17 mouse cellular contexts compared by ENCODE assay signal in genomic region chr1:93009196-93009595, GRCm38 (mm10). TPM values are rescaled to one million over a fixed set of nuclear protein-coding genes. Genes with fewer than 3 reads are reported as not detected.
DNase-seq lines count a peak whose midpoint lies in the region; ATAC-seq and TF ChIP-seq lines count a peak whose summit lies in the region.
"Had no signal": no experiment of that assay in that cellular context is flagged by ENCODE, and none has a peak within 500 bp of the region (broad histone marks: within the 10 kb centered on the region; RNA-seq: fewer than 3 reads in every experiment).

No protein-coding gene starts in this region.

- H3K27me3 ChIP-seq in lung, embryonic 14.5 days (ENCODE audit: insufficient read depth, low read length): no peaks in the 10 kb centered on the region
- H3K27me3 ChIP-seq in embryonic facial prominence, embryonic 10.5 days (replicated peaks; ENCODE audit: low read depth, poor library complexity, severe bottlenecking): no peaks in the 10 kb centered on the region
- H3K27me3 ChIP-seq: forebrain, embryonic 12.5 days had no signal

- 53% methylated on average over 4 of the region's 4 CpGs for WGBS in lung, embryonic 14.5 days
- 79% methylated on average over 4 of the region's 4 CpGs for WGBS in embryonic facial prominence, embryonic 10.5 days

- no peak for ATAC-seq in lung, embryonic 14.5 days (ENCODE audit: insufficient read depth)

- no peak overlapping the region for H3K4me3 ChIP-seq in lung, embryonic 14.5 days (ENCODE audit: low read depth, low read length)
- H3K4me3 ChIP-seq in embryonic facial prominence, embryonic 10.5 days: no peak overlapping the region
- H3K4me3 ChIP-seq: forebrain, embryonic 12.5 days had no signal

- H3K9ac ChIP-seq in lung, embryonic 14.5 days: no peak overlapping the region
- H3K9ac ChIP-seq: forebrain, embryonic 12.5 days; hindbrain, embryonic 14.5 days had no signal

- H3K9me3 ChIP-seq in lung, embryonic 14.5 days (ENCODE audit: low read depth, low read length): no peaks in the 10 kb centered on the region
- no peaks in the 10 kb centered on the region for H3K9me3 ChIP-seq in embryonic facial prominence, embryonic 10.5 days
- H3K9me3 ChIP-seq: forebrain, embryonic 12.5 days; megakaryocyte, embryonic 14.5 days had no signal

- no peaks in the 10 kb centered on the region for H3K4me1 ChIP-seq in lung, embryonic 14.5 days (ENCODE audit: insufficient read depth)
- H3K4me1 ChIP-seq in embryonic facial prominence, embryonic 10.5 days: no peaks in the 10 kb centered on the region
- H3K4me1 ChIP-seq: forebrain, embryonic 12.5 days had no signal

- no peak for TF ChIP-seq CTCF in lung, embryonic 14.5 days (IDR thresholded peaks at IDR 0.05; ENCODE audit: low read depth)

- intact Hi-C loops in heart, postnatal 14 days (cut with DNase I): no loop called here

- H3K36me3 ChIP-seq in lung, embryonic 14.5 days (ENCODE audit: insufficient read depth): no peaks in the 10 kb centered on the region
- no peaks in the 10 kb centered on the region for H3K36me3 ChIP-seq in embryonic facial prominence, embryonic 10.5 days (replicated peaks)
- H3K36me3 ChIP-seq: forebrain, embryonic 12.5 days had no signal

- peak; percentile 30 for DNase-seq in lung, embryonic 14.5 days
- no peak for DNase-seq in lung, adult 18-20 months
- DNase-seq in adrenal gland, adult 8-10 months: peak; percentile 94
- DNase-seq in heart, postnatal 14 days: peak; percentile 29 to 38
- DNase-seq in lung, postnatal 14 days: peak; percentile 11
- no peak for DNase-seq in layer of hippocampus, adult 9-11 months
- DNase-seq in embryonic facial prominence, embryonic 10.5 days (ENCODE audit: low spot score): no peak
- DNase-seq in thymus, postnatal 10 days (ENCODE audit: low spot score in 2 of 2): no peak
- DNase-seq: gastrocnemius, postnatal 10 days; right cerebral cortex, postnatal 25 days had no signal

- no peak overlapping the region for H3K27ac ChIP-seq in lung, embryonic 14.5 days (ENCODE audit: low read depth)
- H3K27ac ChIP-seq in embryonic facial prominence, embryonic 10.5 days (replicated peaks): no peak overlapping the region
- H3K27ac ChIP-seq: forebrain, embryonic 12.5 days; hindbrain, embryonic 14.5 days had no signal

- H3K4me2 ChIP-seq in lung, embryonic 14.5 days: no peak overlapping the region
- H3K4me2 ChIP-seq: forebrain, embryonic 12.5 days; hindbrain, embryonic 14.5 days had no signal

RNA-seq across cellular contexts. Expression of gene Aqp12, which starts 3.1 kb away (rescaled TPM):
- not detected in 2 replicates for polyA plus RNA-seq in lung, embryonic 14.5 days (2014; fragmentation: Nextera tagmentation; extraction: Ambion mirVana)
- under 1 TPM in 1 of 4 experiments, not detected in 3; 0.87 TPM for total RNA-seq in adrenal gland, adult 8-10 months (2022)
- not detected for total RNA-seq in heart, postnatal 14 days (2021)
- polyA plus RNA-seq in embryonic facial prominence, embryonic 10.5 days (2016; fragmentation: Nextera tagmentation; extraction: Ambion mirVana): not detected in 2 replicates
- total RNA-seq: gastrocnemius, postnatal 10 days; layer of hippocampus, postnatal 14 days had no signal
- polyA plus RNA-seq: embryonic facial prominence, embryonic 11.5 days; forebrain, embryonic 12.5 days; hindbrain, embryonic 14.5 days; limb, embryonic 14.5 days; stomach, embryonic 14.5 days had no signal

RNA-seq across cellular contexts. Expression of gene Gpr35, which starts 58.5 kb away (rescaled TPM):
- polyA plus RNA-seq in lung, embryonic 14.5 days (2014; fragmentation: Nextera tagmentation; extraction: Ambion mirVana): 0.19 and 0.50 TPM in 2 replicates
- total RNA-seq in adrenal gland, adult 8-10 months (2022): 1 to 10 TPM in 1 of 4 experiments, under 1 TPM in 3; 0.58 to 1.8 (median 0.87) TPM
- under 1 TPM; 0.48 to 0.61 TPM for total RNA-seq in heart, postnatal 14 days (2021)
- polyA plus RNA-seq in embryonic facial prominence, embryonic 10.5 days (2016; fragmentation: Nextera tagmentation; extraction: Ambion mirVana): 0.13 and 0.19 TPM in 2 replicates

Comparison
In these comparisons a context has a peak if more than half of its experiments do, and no peak if none do; other contexts are left out.
1. DNase-seq: peak in lung, embryonic 14.5 days (single experiment), adrenal gland, adult 8-10 months (single experiment), heart, postnatal 14 days (2 of 2) and lung, postnatal 14 days (single experiment); none in lung, adult 18-20 months (0 of 2), layer of hippocampus, adult 9-11 months (single experiment), embryonic facial prominence, embryonic 10.5 days (single experiment) and thymus, postnatal 10 days (0 of 2).